9 mouse cellular contexts compared by ENCODE assay signal in genomic region chr10:121427136-121427535, GRCm38 (mm10). TPM values are rescaled to one million over a fixed set of nuclear protein-coding genes. Genes with fewer than 3 reads are reported as not detected.
DNase-seq lines count a peak whose midpoint lies in the region; ATAC-seq lines count a peak whose summit lies in the region.
"Had no signal": no experiment of that assay in that cellular context is flagged by ENCODE, and none has a peak within 500 bp of the region (broad histone marks: within the 10 kb centered on the region; RNA-seq: fewer than 3 reads in every experiment).

No protein-coding gene starts in this region.

- H3K27ac ChIP-seq in embryonic facial prominence, embryonic 12.5 days = peak overlapping the region; percentile 36; the same call in 1 of the 2 replicates
- H3K27ac ChIP-seq in liver, embryonic 15.5 days (replicated peaks) = 0 out of 2 replicates have a peak overlapping the region, but pooled peaks have one; percentile 30
- H3K27ac ChIP-seq: hindbrain, embryonic 15.5 days had no signal

- H3K4me2 ChIP-seq in embryonic facial prominence, embryonic 12.5 days (replicated peaks) = no peak overlapping the region
- H3K4me2 ChIP-seq in liver, embryonic 15.5 days = no peak overlapping the region; the same call in 1 of the 2 replicates
- H3K4me2 ChIP-seq: hindbrain, embryonic 15.5 days had no signal

- peak; percentile 43 for DNase-seq in embryo, embryonic 10 days (ENCODE audit: low spot score)
- no peak for DNase-seq in embryo, embryonic 11 days
- DNase-seq in A20 (ENCODE audit: low read depth, low spot score) = peak; percentile 83
- peak; percentile 80 for DNase-seq in thymus, postnatal 14 days
- DNase-seq in urinary bladder, postnatal 36 days (ENCODE audit: low spot score in 2 of 2) = no peak
- no peak for DNase-seq in cerebellum, adult 18-20 months

- no peaks in the 10 kb centered on the region for H3K9me3 ChIP-seq in embryonic facial prominence, embryonic 12.5 days
- H3K9me3 ChIP-seq in liver, embryonic 15.5 days (replicated peaks) = no peaks in the 10 kb centered on the region
- H3K9me3 ChIP-seq: hindbrain, embryonic 15.5 days had no signal

- no peak overlapping the region for H3K4me3 ChIP-seq in embryonic facial prominence, embryonic 12.5 days
- H3K4me3 ChIP-seq in liver, embryonic 15.5 days (replicated peaks) = no peak overlapping the region
- H3K4me3 ChIP-seq: hindbrain, embryonic 15.5 days had no signal

- ATAC-seq in embryonic facial prominence, embryonic 12.5 days (ENCODE audit: insufficient number of reproducible peaks, insufficient read depth, low FRiP score, low TSS enrichment) = no peak
- ATAC-seq in liver, embryonic 15.5 days (ENCODE audit: insufficient read depth) = no peak

- 63% methylated on average over 5 of the region's 5 CpGs for WGBS in embryonic facial prominence, embryonic 12.5 days
- 38% methylated on average over 5 of the region's 5 CpGs for WGBS in liver, embryonic 15.5 days (ENCODE audit: insufficient replicate concordance)

- H3K9ac ChIP-seq in embryonic facial prominence, embryonic 12.5 days = no peak overlapping the region
- H3K9ac ChIP-seq in liver, embryonic 15.5 days = no peak overlapping the region
- H3K9ac ChIP-seq: hindbrain, embryonic 15.5 days had no signal

- no peaks in the 10 kb centered on the region for H3K36me3 ChIP-seq in embryonic facial prominence, embryonic 12.5 days
- H3K36me3 ChIP-seq in liver, embryonic 15.5 days (replicated peaks) = no peaks in the 10 kb centered on the region
- H3K36me3 ChIP-seq: hindbrain, embryonic 15.5 days had no signal

- H3K27me3 ChIP-seq in embryonic facial prominence, embryonic 12.5 days = no peaks in the 10 kb centered on the region
- H3K27me3 ChIP-seq in liver, embryonic 15.5 days = no peaks in the 10 kb centered on the region
- H3K27me3 ChIP-seq: hindbrain, embryonic 15.5 days had no signal

- peaks cover 61% of the 10 kb centered on the region for H3K4me1 ChIP-seq in embryonic facial prominence, embryonic 12.5 days
- H3K4me1 ChIP-seq in liver, embryonic 15.5 days (replicated peaks) = peaks cover 82% of the 10 kb centered on the region

RNA-seq across cellular contexts. Expression of gene Rassf3, which starts 49.0 kb away (rescaled TPM):
- polyA plus RNA-seq in embryonic facial prominence, embryonic 12.5 days (2016; fragmentation: Nextera tagmentation; extraction: Ambion mirVana) = 23.1 and 24.7 TPM in 2 replicates
- polyA plus RNA-seq in liver, embryonic 15.5 days (2015; fragmentation: Nextera tagmentation; extraction: Ambion mirVana) = 11.3 and 11.9 TPM in 2 replicates

Comparison
In these comparisons a context has a peak if more than half of its experiments do, and no peak if none do; other contexts are left out.
1. DNase-seq: peak in embryo, embryonic 10 days (single experiment), A20 (single experiment) and thymus, postnatal 14 days (single experiment); none in embryo, embryonic 11 days (single experiment), urinary bladder, postnatal 36 days (0 of 2) and cerebellum, adult 18-20 months (0 of 2).